Mouse (Mus musculus) B cell, adult 2 months (primary cell): Measurements from ENCODE around the gene Vwce.

ENCODE experiments used
- DNase-seq, 2 experiments: peaks; one replicate each; pipeline ENCODE4 v3.0.0; 2022

Gene Vwce

DNA sequence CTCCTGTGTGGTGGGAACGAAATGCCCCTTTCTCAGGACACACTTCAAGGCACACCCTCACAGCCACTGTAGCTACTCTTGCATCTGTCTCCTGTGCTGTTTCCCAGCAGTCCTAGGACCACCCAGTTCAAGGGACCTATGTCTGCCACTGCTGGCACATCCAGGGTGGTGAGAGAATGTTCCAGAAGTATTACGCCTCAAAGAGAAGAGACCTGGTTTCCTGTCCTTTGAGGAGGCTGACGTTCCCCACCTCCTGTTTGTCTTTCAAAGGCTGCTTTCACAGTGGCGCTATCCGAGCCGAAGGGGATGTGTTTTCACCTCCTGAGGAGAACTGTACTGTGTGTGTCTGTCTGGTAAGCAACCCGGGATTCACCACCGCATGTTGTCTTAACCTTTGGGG is 14.1 kb downstream of the Vwce start:
- no peak for DNase-seq

DNA sequence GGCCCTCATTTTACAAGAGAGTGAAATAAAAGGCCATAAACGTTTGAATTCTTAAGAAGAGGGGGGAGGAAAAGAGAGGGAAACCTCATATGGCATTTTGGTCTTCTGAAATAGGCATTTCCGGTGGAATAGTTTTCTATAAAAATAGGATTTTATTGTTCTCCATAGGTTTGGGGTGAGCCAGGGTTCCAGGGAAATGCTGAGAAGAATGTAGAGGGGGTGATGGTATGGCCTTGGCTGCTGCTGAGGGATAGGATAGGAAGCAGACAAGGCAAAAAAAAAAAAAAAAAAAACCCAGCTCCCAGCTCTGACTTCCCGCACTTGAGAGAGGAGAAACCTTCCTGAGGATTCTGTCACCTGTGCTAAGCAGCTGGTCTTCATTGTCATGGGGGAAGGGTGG is 22.0 kb downstream of the Vwce start:
- no peak for DNase-seq

DNA sequence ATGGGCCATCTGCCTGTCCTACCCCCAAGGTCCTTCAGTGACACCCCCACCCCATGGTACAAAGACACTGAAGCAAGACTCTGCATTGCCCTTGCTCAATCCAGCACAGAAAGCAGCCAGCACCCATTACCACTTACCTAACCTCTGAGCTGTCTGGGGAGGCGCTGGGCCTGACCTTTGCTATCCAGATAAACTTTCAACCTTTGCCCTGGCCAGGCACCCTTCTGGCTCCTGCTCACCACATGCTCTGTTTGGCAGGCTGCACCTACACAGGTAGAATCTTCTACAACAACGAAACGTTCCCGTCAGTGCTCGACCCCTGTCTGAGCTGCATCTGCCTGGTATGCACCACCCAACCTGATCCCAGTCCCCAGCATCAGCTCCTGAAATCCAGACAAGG is 23.7 kb downstream of the Vwce start:
- DNase-seq: no peak

DNA sequence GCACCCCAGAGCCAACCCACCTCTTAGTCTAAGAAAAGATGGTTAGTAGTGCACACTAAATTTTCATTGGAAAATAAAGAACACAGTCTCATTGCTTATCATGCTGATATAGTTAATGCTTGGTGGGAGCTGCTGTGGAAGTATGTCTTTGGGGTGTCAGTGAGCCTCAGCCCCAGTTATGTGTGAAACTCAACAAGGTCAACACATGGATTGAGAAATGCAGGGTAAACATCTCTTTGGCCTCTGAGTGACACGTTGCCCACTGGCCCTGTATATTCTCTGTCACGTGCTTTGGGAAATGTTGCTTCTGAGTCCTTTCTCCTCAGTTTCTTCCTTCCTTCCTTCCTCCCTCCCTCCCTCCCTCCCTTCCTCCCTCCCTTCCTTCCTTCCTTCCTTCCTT is 24.4 kb downstream of the Vwce start:
- DNase-seq: no peak

DNA sequence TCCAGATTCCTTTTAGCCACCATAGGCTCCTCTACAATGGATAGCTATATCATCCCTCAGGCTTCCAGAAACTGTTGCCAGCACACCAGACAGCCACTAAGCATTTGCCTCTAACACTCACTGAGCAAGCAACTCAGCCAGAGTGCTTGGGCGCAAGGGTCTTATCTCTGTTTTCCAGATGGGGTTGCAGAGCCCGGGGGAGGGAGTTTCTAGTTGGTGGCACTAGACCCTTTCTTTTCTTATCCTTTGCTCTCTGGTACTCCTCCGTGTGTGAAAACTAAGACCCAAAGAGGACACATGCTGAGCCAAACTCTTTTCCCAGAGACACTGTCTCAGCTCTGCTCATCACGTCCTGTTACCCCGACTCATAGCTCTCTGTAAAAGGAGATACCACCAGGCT is 27.4 kb downstream of the Vwce start:
- DNase-seq: no peak

DNA sequence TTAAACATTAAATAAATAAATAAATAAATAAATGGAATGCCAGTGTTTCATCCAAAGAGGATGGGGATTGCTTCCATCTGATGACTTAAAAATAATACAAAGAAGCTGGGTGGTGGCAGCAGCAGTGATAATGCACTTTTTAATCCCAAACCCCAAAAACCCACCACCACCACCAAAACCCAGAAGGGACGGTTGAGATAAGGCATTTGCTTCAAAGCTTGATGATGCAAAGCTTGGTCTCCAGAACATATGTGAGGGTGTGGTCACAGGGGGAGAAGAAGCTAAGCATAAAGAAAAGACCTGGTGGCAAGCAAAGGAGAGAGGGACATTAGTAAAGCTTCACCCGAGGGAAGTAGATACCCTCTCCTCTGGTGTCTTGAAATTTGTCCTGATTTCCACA is 27.9 kb downstream of the Vwce start:
- DNase-seq: no peak

DNA sequence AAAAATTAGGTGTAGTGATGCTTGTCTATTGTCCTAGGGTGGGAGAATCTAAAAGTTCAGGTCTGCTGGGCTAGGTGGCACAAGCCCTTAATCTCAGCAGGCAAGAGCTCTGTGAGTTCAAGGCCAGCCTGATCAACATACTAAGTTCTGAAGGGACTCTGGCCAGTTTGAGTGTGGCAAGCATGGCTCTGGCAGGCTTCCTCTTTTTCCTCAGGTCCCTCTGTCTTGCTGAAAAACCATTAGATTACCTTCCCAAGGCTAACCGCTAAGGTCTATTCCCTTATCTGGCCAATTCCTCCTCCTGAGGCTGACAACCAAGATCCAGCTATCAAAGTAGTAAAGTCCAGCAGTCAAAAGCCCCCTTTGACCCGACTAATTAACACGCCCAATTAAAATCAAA is 28.7 kb downstream of the Vwce start:
- DNase-seq: no peak

DNA sequence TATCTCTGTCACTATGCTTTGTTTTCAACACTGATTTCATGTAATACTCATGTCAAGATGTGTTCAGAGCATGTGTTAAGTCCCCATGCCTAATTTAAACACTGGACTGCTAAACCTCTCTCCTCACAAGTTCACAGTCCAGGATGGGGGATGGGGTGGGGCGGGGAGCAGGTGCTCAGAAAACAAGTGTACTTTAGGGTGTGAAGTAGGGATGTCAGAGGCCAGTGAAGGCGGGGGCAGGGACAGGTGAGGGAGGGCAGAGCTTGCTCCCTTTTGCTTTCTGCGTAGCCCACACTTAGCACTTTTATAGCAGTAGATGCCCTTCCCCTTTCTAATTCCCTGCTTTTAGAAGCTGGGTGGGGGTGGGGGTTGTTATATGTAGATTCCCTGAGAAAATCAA is 31.1 kb downstream of the Vwce start:
- no peak for DNase-seq

DNA sequence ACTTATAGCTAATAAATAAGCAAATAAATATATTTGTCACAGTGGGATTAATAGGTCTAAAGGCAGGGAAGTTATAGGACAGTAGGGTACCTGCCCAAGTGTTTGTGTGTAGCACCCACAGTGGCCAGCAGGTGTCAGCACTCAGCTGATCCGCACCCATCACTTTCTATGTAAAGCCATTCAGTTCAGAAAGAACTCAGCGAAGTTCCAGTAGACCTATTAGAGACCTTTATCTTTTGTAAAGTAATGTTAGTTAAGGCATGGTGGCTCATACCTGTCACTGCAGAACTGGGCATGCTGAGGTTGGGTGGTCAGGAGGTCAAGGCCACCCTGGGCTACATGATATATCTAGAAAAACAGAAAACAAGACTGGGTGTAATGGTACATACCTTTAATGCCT is 31.5 kb downstream of the Vwce start:
- peak; percentile 76 for DNase-seq

DNA sequence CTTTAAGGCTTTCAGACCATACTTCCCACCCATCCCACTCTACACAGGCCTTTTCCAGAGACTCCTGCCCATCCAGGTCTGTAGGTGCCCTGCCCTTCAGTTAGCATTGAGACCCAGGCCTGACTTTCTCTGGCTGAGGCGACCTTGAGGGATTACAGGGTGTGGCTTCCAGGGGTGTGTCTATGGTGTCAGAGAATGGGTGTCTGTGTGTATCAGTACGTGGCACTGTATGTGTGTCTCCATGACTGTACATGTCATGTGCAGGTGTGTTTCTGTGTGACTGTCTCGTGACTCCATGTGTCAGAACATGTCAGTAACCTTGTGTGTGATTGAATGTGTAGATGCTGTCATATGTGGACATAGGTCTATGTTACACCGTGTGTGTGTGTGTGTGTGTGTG is 37.3 kb downstream of the Vwce start:
- no peak for DNase-seq

DNA sequence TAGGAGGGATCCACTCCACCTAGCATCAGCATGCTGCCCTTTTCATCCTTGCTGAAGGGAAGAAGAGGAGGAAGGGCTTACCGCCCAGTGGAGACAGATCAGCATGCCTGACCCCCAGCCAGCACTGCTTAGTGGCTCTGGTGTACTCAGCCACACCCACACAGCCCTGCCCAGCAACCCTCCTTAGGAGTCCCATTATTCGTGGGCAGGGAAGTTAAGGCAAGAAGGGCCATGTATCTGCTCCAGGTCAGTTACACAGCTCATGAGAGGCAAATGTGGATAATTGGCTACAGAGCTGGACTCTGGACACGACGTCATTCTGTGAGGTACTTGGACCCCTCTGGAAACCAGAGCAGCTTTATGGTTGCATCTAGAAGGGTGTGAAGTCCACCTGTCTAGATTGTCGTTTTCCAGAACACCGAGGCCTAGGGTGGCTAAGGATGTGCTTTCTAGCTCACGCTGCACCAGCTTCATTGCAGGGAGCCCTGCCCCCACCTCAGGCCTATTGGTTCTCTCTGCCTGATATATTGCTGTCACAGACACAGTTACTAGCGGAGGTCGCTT is 37.9 kb downstream of the Vwce start:
- DNase-seq: no peak

DNA sequence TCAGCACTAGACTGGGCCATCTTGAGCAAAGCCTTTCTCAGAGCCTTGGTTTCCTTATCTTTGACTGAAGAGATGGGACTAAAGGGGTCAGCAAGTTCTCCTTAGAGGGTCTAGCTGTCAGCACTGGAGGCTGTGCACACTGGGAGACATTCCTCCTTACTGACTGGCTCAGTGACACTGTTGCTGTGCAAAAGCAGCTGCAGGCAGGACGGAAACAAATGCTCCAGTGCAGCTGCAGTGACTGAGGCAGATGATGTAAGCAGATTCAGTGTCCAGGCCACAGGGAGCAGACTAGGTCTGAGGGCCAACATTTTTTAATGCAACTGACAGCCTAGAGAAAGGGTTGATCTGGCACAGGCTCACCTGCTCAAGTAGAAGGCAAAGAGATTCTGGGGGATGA is 39.3 kb downstream of the Vwce start:
- DNase-seq: no peak

DNA sequence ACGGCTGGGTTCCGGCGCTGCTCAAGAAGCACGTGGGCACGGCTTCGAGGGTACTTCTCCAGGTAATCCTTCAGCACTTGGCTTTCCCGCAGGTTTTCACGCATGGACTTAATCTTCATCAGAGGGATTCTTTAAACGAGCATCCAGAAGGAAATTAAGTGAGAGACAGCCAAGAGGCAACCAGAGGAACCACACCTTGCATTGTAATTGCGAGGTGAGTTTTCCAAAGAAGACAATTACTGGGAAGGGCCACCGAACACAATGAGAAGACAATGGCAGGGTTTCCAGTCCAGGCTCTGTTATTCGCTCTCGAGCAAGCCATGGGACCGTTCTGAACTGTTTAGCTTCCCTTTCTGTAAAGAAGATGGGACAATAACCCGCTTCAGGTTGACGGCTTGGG is 42.6 kb downstream of the Vwce start:
- no peak for DNase-seq

DNA sequence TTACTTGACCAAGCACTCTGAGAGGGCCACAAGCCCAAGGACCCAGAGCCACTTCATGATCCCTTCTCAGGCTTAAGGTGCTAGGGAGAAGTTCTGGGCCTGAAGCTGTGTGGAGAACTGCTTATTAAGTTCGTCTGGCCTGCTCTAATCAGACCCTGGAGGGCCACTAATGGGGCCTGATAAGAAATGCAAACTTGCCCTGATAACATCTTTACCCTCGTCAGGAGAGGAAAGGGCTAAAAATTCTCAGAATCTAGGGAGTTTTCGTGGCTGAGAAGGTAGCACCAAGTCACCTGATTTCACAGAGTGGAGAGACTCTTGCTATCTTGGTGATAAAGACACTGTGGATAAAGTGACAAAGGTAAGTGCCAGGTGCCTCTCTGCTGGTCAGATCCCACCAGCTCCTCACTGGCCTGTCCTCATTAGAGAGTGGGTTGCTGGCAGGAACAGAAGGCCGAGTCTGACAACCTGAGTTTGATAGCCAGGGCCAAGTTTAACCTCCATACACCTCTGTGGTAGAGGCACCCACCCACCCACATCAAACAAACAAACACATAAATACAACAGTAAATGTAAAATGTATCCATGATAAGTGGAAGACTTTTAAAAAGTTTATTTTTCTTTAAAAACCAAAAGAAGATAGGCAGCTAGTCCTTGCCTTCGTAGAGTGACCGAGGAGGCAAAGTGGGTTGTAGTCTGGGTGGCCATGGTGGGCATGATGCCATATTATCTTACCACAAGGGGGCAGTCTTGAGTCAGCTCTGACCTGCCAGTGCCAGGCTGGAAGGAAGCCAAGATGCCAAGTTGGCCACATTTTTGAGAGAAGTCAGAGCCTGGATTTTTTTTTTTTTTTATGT is 44.1 kb downstream of the Vwce start, which contains the start of gene Pga5:
Gene Pga5 (minus strand): TSS at position 157 of the 857 bp plus-strand sequence.
- peak; percentile 79 for DNase-seq

DNA sequence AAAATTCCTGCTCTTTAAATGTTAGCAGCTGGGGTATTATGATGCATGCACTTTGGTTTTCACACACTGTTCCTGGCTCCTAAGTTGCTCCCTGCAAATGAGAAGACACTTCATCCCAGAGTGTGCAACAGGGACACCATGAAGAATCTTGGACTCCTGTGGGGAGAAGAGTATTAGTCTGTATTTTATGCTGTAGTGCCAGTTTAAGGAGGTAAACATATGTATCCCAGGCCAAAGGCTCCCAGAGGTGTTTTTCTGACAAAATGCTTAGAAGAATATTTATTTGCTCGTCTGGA is 44.7 kb downstream of the Vwce start:
- DNase-seq: no peak

DNA sequence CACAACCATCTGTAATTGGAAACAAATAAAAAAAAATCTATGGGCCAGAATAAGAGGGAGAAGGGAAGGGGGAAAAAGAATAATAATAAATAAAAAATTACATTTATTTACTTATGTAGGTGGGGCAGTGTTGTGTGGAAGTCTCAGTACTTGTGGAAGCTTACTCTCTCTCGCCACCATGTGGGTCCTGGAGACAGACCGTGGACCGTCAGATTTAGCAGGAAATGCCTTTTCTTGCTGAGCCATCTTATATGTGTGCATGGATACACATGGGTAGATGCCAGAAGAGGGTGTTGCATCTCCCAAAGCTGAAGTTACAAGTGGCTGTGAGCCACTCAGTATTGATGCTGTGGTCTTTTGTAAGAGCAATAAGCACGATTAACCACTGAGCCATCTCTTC is 47.6 kb downstream of the Vwce start:
- DNase-seq: no peak

DNA sequence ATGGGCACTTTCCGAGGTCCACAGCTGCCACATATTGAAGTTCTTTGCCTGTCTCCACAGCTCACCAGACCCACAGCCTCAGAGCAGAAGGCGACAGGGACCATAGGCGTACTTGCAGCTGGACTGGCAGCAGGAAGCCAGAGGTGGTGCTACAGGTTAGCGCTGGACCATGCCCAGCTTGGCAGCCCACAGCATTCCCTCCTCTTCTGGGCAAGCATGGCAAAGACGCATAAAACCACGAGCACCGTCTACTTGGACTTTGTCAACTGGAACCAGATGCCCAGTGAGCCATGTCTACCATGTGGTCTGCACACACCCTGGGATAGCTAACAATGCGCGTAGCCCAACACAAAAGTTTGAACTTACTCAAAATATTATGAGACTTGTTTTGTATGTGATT is 51.1 kb downstream of the Vwce start:
- no peak for DNase-seq

DNA sequence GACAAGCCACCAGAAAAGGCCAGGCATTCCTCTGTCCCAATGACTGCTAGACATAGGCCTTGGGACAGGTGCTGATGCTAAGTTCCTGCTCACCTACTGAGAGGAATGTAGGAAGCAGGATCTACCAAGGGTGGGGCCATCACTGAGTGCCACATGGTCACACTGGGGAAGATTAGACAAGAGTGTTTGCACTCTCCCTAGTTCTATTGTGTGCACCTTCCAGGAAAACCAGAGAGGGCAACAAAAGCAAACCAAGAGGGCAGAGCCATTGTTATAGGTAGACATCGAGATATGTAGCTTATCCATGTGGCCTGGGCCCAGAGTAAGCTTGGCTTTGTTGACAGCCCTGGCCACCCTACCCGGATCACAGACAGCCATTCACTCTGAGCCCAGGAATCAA is 51.7 kb downstream of the Vwce start:
- DNase-seq: no peak

DNA sequence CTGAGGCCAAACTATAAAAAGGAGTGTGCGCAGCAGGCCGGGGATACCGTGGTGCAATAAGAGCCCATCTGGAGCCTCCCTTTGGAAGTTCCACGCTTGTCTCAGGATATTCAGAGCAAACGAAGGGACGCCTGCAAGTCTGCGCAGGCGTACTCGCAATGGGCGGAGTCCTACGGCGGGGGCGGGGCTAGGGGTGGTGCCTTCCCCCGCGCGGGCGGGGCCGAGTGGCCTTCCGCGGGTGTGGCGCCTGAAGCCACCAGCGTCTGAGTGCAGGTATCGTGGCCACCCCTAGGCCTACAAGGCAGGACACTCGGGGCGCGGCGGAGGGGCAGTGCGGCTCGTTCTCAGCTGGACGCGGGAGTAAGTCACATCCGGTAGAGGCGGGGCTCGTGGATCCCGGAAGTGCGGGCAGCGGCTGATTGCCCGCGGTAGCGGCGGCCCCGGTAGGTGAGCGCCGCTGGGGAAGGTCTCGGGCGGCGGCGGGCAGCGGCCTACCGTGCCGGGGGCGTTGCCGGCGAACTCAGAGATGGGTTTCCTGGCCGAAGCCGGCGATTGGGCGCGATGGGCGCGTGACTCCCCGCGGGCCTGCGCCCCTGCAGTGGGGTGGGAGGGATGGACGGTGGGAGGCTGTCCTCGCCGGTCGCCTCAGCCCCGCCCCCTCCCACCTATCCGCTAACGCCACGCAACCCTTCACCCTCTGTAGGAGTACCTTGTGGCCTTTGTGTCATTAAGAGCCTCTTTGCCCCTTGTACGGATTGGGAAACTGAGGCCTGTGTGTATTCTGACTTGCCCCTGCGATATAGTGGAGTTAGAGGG is 54.7 kb downstream of the Vwce start, which contains the start of gene Vps37c:
Gene Vps37c (plus strand): TSS at position 199 of the 816 bp plus-strand sequence.
- DNase-seq: peak; percentile 97 to 98

DNA sequence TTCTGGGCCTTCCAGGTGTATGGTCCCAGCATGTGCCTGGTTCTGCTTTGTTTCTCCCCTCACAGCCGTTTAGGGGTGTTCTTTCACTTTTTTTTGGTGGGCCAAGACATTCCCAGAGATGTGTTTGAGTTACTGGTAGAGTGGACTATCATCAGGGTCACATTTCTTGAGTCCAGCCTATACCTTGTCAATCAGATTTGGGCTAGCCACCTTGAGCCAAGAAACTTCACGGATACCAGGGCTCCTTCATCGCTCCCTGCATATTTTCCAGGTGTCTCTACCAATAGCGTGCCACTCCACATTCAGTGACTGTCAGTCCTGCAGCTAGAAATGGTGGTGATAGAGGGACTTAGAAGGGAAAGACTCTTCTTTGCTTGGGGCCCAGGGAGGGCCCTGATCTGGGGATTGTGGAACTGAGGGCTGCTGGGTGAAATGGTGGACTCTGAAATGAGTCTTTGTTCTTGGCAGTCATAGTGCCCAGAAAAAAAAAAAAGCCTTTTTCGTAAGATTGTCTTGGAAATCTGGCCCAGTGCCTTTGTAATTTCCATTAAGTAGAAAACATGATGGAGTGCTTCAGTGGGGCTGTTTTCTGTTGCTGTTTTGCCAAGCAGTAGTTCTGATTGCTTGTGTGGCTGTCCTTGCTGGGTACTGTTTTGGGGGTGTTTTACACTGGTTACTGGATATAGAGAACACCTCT is 55.6 kb downstream of the Vwce start:
- DNase-seq: no peak

DNA sequence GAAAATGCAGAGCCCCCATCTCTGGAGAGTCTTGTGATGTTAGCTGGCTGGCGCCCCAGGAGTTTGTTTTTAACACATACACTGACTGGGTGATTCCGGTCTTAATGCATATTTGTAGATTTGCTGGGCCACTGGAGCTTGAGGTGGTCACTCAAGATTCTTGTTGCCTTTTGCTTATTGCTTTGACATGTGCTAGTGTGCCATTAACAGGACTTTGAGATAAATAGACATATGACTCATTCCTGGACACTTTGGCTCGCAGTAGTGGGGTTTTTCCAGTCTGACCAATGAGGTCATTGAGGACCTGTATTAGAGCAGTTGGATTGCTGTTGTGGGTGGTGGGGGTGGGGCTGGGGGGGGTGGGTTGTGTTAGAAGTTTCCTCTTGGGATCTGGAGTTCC is 56.3 kb downstream of the Vwce start:
- no peak for DNase-seq

DNA sequence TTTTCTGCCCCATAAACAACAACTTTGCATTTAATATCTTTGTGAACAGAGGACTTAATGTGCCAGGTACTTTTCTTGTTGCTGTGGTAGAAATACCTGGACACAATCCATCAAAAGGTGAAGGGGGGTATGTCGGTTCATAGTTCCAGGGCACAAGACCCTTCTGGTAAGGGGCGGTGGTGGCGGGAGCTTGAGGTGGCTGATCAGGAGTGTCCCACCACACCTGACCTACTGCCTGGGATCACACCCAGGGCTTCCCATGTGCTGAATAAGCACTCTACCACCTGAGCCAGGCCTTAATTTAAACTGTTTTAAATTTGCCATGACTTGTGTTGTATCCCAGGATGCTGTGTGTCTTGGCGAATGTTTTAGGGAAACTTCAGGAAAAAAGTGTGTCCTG is 57.1 kb downstream of the Vwce start:
- DNase-seq: no peak

DNA sequence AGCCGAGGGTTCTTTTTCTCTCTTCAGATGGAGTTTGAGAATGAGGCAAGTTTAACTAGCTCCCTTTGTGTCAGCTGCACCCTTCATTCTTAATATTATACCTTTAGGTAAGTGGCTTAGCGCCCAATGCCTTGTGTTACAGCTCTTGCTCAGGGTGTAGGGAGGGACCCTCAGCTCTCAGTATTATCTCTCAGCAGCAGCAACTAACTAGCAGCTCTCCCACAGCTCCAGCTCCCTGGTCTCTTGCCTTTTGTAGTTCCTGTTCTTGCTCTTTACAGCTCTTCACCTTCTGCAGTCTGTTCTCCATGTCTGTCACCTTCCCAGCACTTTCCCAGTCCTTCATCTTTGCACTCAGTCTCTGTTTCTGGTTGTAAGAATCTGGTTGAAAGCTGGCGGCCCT is 57.6 kb downstream of the Vwce start:
- DNase-seq: no peak
